Mouse (Mus musculus): ENCODE data around the gene Ier5. TPM values are rescaled to one million over a fixed set of nuclear protein-coding genes. Genes with fewer than 3 reads are reported as not detected.

The Ier5 gene
- total RNA-seq, 2 experiments from 2014 or later, result 16.5 to 21.5 TPM

GRCm38 (mm10) chr1:155102631-155103030 lies 3.2 kb upstream of the Ier5 start:
- DNase-seq (ENCODE audit: low spot score in 2 of 2), result no peak

GRCm38 (mm10) chr1:155098486-155099279 lies 753 bp downstream of the Ier5 start:
- peak; percentile 56 to 71 for DNase-seq (ENCODE audit: low spot score in 2 of 2)

- peak in 1 of 2 experiments; percentile 57 for DNase-seq (ENCODE audit: low spot score in 2 of 2)
These were observed 1.4 kb downstream of the Ier5 start for GRCm38 (mm10) chr1:155097931-155098485.

GRCm38 (mm10) chr1:155097354-155097753 lies 2.1 kb downstream of the Ier5 start:
- no peak for DNase-seq (ENCODE audit: low spot score in 2 of 2)

- no peak for DNase-seq (ENCODE audit: low spot score in 2 of 2)
These were observed 2.7 kb downstream of the Ier5 start for GRCm38 (mm10) chr1:155096620-155097261.

- DNase-seq (ENCODE audit: low spot score in 2 of 2), result no peak
These were observed 5.3 kb downstream of the Ier5 start for GRCm38 (mm10) chr1:155093971-155094707.

GRCm38 (mm10) chr1:155093145-155093791 lies 6.2 kb downstream of the Ier5 start:
- DNase-seq (ENCODE audit: low spot score in 2 of 2), result no peak

GRCm38 (mm10) chr1:155091842-155092800 lies 7.3 kb downstream of the Ier5 start:
- peak; percentile 73 to 74 for DNase-seq (ENCODE audit: low spot score in 2 of 2)

- no peak for DNase-seq (ENCODE audit: low spot score in 2 of 2)
These were observed 8.0 kb downstream of the Ier5 start for GRCm38 (mm10) chr1:155091374-155091841.

GRCm38 (mm10) chr1:155090736-155091135 lies 8.7 kb downstream of the Ier5 start:
- no peak for DNase-seq (ENCODE audit: low spot score in 2 of 2)

- DNase-seq (ENCODE audit: low spot score in 2 of 2), result no peak
These were observed 9.1 kb downstream of the Ier5 start for GRCm38 (mm10) chr1:155090327-155090726.

GRCm38 (mm10) chr1:155088847-155089603 lies 10.4 kb downstream of the Ier5 start:
- DNase-seq (ENCODE audit: low spot score in 2 of 2), result no peak

GRCm38 (mm10) chr1:155088046-155088445 lies 11.4 kb downstream of the Ier5 start:
- DNase-seq (ENCODE audit: low spot score in 2 of 2), result no peak

- no peak for DNase-seq (ENCODE audit: low spot score in 2 of 2)
These were observed 12.5 kb downstream of the Ier5 start for GRCm38 (mm10) chr1:155086893-155087292.

GRCm38 (mm10) chr1:155086416-155086815 lies 13.0 kb downstream of the Ier5 start:
- no peak for DNase-seq (ENCODE audit: low spot score in 2 of 2)

GRCm38 (mm10) chr1:155084839-155085238 lies 14.6 kb downstream of the Ier5 start:
- DNase-seq (ENCODE audit: low spot score in 2 of 2), result no peak

- peak; percentile 95 to 98 for DNase-seq (ENCODE audit: low spot score in 2 of 2)
These were observed 15.9 kb downstream of the Ier5 start for GRCm38 (mm10) chr1:155083271-155084265.

- DNase-seq (ENCODE audit: low spot score in 2 of 2), result no peak
These were observed 16.5 kb downstream of the Ier5 start for GRCm38 (mm10) chr1:155082965-155083268.

Data from layer of hippocampus, postnatal 10 days (tissue).